Mouse (Mus musculus) G1E (cell line): ENCODE measurements around the gene Ndufc1. TPM values are rescaled to one million over a fixed set of nuclear protein-coding genes. Genes with fewer than 3 reads are reported as not detected.

Source experiments
- ATAC-seq: 2 replicates; pipeline ENCODE4 v1.8.0; 2016; ENCODE audit warnings: mild to moderate bottlenecking; ENCODE audit not compliant: insufficient number of reproducible peaks, poor library complexity, low FRiP score, severe bottlenecking; ENCODE audit errors: extremely low read depth
- DNase-seq: peaks from one replicate; pipeline ENCODE4 v3.0.0; 2012; ENCODE audit warnings: low spot score
- H3K27me3 ChIP-seq: 2 replicates; pipeline ENCODE4 v1.6.1; 2012; ENCODE audit warnings: mild to moderate bottlenecking, low read length, inconsistent platforms; ENCODE audit not compliant: insufficient read depth
- H3K36me3 ChIP-seq: replicated peaks from 2 replicates; pipeline ENCODE3; 2012; ENCODE audit warnings: mild to moderate bottlenecking, inconsistent platforms
- H3K4me1 ChIP-seq: 2 replicates; pipeline ENCODE4 v1.6.1; 2012; ENCODE audit warnings: low read depth, low read length, inconsistent platforms, mixed read lengths; ENCODE audit not compliant: insufficient read depth
- H3K4me3 ChIP-seq: 2 replicates; pipeline ENCODE4 v1.5.1; 2012; ENCODE audit warnings: low read depth, mild to moderate bottlenecking, inconsistent platforms, low read length, moderate library complexity, mixed read lengths
- H3K9me3 ChIP-seq: replicated peaks from 2 replicates; pipeline ENCODE4 v1.6.1; 2012; ENCODE audit warnings: inconsistent platforms
- CTCF ChIP-seq: IDR thresholded peaks from 2 replicates; pipeline ENCODE4 v1.5.1; 2012; ENCODE audit warnings: low read depth, low read length, inconsistent platforms, mixed read lengths
- GATA1 ChIP-seq: IDR thresholded peaks from 2 replicates; pipeline ENCODE4 v1.6.1; 2012; ENCODE audit warnings: borderline replicate concordance, low read length, inconsistent platforms, mixed read lengths
- GATA2 ChIP-seq: IDR thresholded peaks from 2 replicates; pipeline ENCODE4 v1.6.1; 2012; ENCODE audit warnings: low read depth, low read length, inconsistent platforms, borderline replicate concordance
- POLR2AphosphoS5 ChIP-seq: IDR thresholded peaks from 2 replicates; pipeline ENCODE4 v1.6.1; 2012; ENCODE audit warnings: low read depth, low read length, inconsistent platforms; ENCODE audit not compliant: insufficient replicate concordance
- TAL1 ChIP-seq: conservative IDR thresholded peaks from 2 replicates; pipeline ENCODE4 v1.6.1; 2012; ENCODE audit warnings: low read depth, low read length, inconsistent platforms, mixed read lengths
- polyA plus RNA-seq: library from polyadenylated mRNA; stranded (reverse); fragments of >175 nt; gene quantifications from 2 replicates; pipeline ENCODE4 v1.2.3, GENCODE M21; 2012
- total RNA-seq, 2 experiments: library from RNA; stranded (forward) in 1 of 2; stranded (reverse) in 1 of 2; fragments of 200-1000 nt in 1 of 2; fragments of >200 nt in 1 of 2; fragmentation: Nextera tagmentation in 1 of 2; gene quantifications; 2 replicates each; pipeline ENCODE4 v1.2.3; 2014 to 2017

Ndufc1 gene
- total and polyA plus RNA-seq, 3 experiments = 38.6 to 199 (median 114) TPM

DNA sequence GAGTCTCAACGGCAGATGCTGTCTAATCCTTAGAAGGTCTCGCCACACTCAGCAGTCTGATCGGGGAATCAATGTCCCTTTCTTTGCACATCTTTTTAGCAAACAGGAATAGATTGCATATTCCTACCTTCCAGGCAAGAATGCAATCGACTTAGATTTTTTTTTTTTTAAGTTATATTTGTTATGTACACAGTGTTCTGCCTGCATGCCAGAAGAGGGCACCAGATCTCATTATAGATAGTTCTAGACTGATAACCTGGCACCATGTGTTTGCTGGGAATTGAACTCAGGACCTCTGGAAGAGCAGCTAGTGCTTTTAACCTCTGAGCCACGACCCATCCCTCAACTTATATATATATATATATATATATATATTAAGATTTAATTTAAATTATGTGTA lies 35.2 kb downstream of the Ndufc1 start:
- Histone ChIP-seq H3K36me3 (no peaks in the 10 kb centered on the region), H3K4me1 (peaks cover 54% of the 10 kb centered on the region), H3K9me3 (peaks cover 3% of the 10 kb centered on the region; the same call in 1 of the 2 replicates), H3K4me3 (no peak overlapping the region), H3K27me3 (0 out of 2 replicates have a peak, but pooled peaks cover 4% of the 10 kb centered on the region)
- no peak for TF ChIP-seq GATA1
- TF ChIP-seq GATA2 = no peak
- TF ChIP-seq TAL1 = no peak
- no peak for TF ChIP-seq POLR2AphosphoS5
- TF ChIP-seq CTCF = no peak
- no peak for ATAC-seq
- no peak for DNase-seq

DNA sequence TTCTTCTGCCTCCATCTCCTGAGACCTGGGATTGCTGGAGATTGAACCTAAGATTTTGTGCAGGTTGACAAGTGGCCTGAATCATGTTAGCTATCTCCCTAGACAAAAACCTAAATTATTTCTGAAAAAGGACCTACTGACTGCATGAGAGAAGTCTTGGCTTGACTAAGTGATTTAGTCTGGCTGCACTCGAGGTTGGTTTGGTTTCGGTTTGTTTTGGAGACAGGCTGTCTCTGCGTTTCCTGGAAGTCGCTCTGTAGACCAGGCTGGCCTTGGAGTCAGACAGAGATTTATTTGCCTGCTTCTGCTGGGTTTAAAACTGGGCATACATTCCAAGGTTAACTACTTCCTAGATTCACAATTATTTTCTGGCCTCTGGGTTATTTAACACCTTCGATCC lies 35.9 kb downstream of the Ndufc1 start:
- Histone ChIP-seq H3K9me3 (peaks cover 3% of the 10 kb centered on the region; the same call in 1 of the 2 replicates), H3K27me3 (peaks cover 6% of the 10 kb centered on the region; the same call in 1 of the 2 replicates), H3K4me1 (peaks cover 47% of the 10 kb centered on the region), H3K36me3 (no peaks in the 10 kb centered on the region), H3K4me3 (peak overlapping the region; percentile 37; the same call in 1 of the 2 replicates)
- no peak for TF ChIP-seq GATA1
- TF ChIP-seq GATA2 = no peak
- no peak for TF ChIP-seq TAL1
- no peak for TF ChIP-seq POLR2AphosphoS5
- TF ChIP-seq CTCF = no peak
- DNase-seq (no peak), ATAC-seq (no peak)

DNA sequence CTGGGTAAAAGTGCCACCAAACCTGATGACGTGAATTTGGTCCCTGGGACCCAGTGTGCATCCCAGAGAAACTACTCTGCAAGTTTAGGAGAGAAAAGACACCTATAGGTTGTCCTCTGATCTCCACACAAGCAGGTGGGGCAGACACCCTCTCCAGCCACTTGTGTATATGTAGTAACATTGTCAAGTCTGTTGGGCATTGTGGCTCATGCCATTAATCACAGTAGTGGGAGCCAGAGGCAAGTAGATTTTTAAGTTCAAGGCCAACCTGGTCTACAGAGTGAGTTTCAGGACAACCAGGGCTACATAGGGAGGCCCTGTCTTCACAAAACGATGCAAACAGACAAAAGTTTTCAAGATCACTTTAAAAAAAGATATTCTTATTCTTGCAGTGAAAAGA lies 37.0 kb downstream of the Ndufc1 start:
- no peak overlapping the region for H3K4me3 ChIP-seq
- H3K27me3 ChIP-seq = peaks cover 6% of the 10 kb centered on the region; the same call in 1 of the 2 replicates
- ATAC-seq (no peak), DNase-seq (no peak)
- peaks cover 3% of the 10 kb centered on the region; the same call in 1 of the 2 replicates for H3K9me3 ChIP-seq
- H3K4me1 ChIP-seq = peaks cover 38% of the 10 kb centered on the region
- no peaks in the 10 kb centered on the region for H3K36me3 ChIP-seq
- TF ChIP-seq CTCF (no peak), POLR2AphosphoS5 (no peak), TAL1 (no peak), GATA1 (no peak), GATA2 (no peak)

DNA sequence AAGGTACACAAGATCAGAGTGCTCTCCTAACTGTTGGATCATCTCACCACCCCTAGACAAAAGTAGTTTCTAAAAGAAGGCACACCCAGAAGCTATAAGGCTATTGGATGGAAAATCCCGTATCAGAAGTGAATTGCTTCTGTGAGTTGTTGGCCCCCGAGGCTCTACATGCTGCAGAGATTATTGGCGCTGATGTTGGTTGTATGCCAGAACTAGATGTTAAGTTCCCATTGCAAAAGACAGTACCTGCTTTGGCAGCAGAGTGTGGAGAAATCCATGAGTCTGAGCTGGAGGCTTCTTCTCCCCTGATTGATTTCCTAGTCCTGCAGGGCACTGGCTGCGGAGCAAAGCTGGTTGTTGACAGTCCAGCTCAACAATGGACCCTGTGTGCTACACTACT lies 40.8 kb downstream of the Ndufc1 start:
- H3K36me3 ChIP-seq = no peaks in the 10 kb centered on the region
- H3K4me1 ChIP-seq = peaks cover 38% of the 10 kb centered on the region
- DNase-seq = no peak
- H3K9me3 ChIP-seq = peaks cover 4% of the 10 kb centered on the region
- no peak for TF ChIP-seq GATA1
- no peak for TF ChIP-seq GATA2
- TF ChIP-seq POLR2AphosphoS5 = no peak
- TF ChIP-seq CTCF = no peak
- no peak for TF ChIP-seq TAL1
- peaks cover 9% of the 10 kb centered on the region for H3K27me3 ChIP-seq
- ATAC-seq = no peak
- H3K4me3 ChIP-seq = no peak overlapping the region

GRCm38 (mm10) chr3:51366926-51367325 lies 41.9 kb downstream of the Ndufc1 start:
- ATAC-seq = no peak
- no peak overlapping the region for H3K4me3 ChIP-seq
- no peaks in the 10 kb centered on the region for H3K36me3 ChIP-seq
- peaks cover 4% of the 10 kb centered on the region for H3K9me3 ChIP-seq
- peaks cover 34% of the 10 kb centered on the region for H3K4me1 ChIP-seq
- no peak for TF ChIP-seq TAL1
- TF ChIP-seq CTCF = no peak
- no peak for TF ChIP-seq GATA1
- no peak for TF ChIP-seq GATA2
- TF ChIP-seq POLR2AphosphoS5 = no peak
- H3K27me3 ChIP-seq = peaks cover 9% of the 10 kb centered on the region
- DNase-seq = no peak

DNA sequence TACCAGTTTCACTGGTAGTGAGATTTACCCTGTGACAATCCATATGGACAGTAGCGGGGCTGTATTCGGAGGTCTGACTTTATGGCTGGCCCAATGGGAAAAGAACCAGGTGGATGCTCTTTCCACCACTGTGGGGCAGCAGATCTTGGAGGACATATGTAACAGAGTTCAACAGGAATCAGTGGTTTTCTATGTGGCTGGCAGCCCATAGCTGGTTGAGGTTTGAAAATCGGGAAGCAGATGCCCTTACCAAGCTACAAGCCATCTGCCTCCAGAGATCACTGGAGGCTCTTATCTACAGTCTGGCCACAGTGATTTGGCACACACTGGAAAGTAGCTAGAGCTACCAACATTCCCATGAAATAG lies 43.3 kb downstream of the Ndufc1 start:
- Histone ChIP-seq H3K4me1 (peaks cover 42% of the 10 kb centered on the region), H3K9me3 (peaks cover 4% of the 10 kb centered on the region), H3K4me3 (no peak overlapping the region), H3K36me3 (no peaks in the 10 kb centered on the region), H3K27me3 (peaks cover 9% of the 10 kb centered on the region)
- DNase-seq = no peak
- TF ChIP-seq GATA2 = no peak
- no peak for TF ChIP-seq CTCF
- no peak for TF ChIP-seq GATA1
- no peak for TF ChIP-seq TAL1
- no peak for TF ChIP-seq POLR2AphosphoS5
- no peak for ATAC-seq
